Mouse (Mus musculus) layer of hippocampus, postnatal 36 days (tissue): ENCODE results near the gene Ddhd1. TPM values are rescaled to one million over a fixed set of nuclear protein-coding genes. Genes with fewer than 3 reads are reported as not detected.

Experiments
- DNase-seq, 2 experiments: peaks; one replicate each; pipeline ENCODE4 v3.0.0; 2022
- microRNA-seq, 2 experiments: library from miRNA; unstranded; fragments of <30 nt; microRNA quantifications; one replicate each; pipeline ENCODE4 v1.2.0; 2021
- total RNA-seq, 2 experiments: library from RNA; stranded (reverse); gene quantifications; 2 replicates each; pipeline ENCODE4 v1.2.3; 2021

Gene Ddhd1
- total RNA-seq, 2 experiments from 2014 or later: 78.1 to 87.0 TPM

- peak in 1 of 2 experiments; percentile 50 for DNase-seq
Measured at GRCm38 (mm10) chr14:45580923-45581827, 76.8 kb downstream of the Ddhd1 start.

GRCm38 (mm10) chr14:45566066-45566937, 91.6 kb downstream of the Ddhd1 start:
- peak in 1 of 2 experiments; percentile 58 for DNase-seq

GRCm38 (mm10) chr14:45565216-45566065, 92.5 kb downstream of the Ddhd1 start:
- DNase-seq: peak; percentile 47 to 60

GRCm38 (mm10) chr14:45563577-45563976, 94.4 kb downstream of the Ddhd1 start:
- no peak for DNase-seq

GRCm38 (mm10) chr14:45561681-45562080, 96.3 kb downstream of the Ddhd1 start:
- DNase-seq: peak in 1 of 2 experiments; percentile 42

GRCm38 (mm10) chr14:45559018-45559417, 98.9 kb downstream of the Ddhd1 start:
- DNase-seq: no peak

GRCm38 (mm10) chr14:45554336-45554735, 103.6 kb downstream of the Ddhd1 start:
- DNase-seq: no peak

- DNase-seq: peak; percentile 51 to 61
Measured at GRCm38 (mm10) chr14:45553854-45554253, 104.1 kb downstream of the Ddhd1 start.

- no peak for DNase-seq
Measured at GRCm38 (mm10) chr14:45552431-45552830, 105.5 kb downstream of the Ddhd1 start.

- DNase-seq: no peak
Measured at GRCm38 (mm10) chr14:45551121-45551768, 106.7 kb downstream of the Ddhd1 start.

GRCm38 (mm10) chr14:45550010-45550647, 107.8 kb downstream of the Ddhd1 start:
- DNase-seq: no peak

- DNase-seq: no peak
Measured at GRCm38 (mm10) chr14:45548118-45548517, 109.8 kb downstream of the Ddhd1 start.

GRCm38 (mm10) chr14:45544905-45545304, 113.0 kb downstream of the Ddhd1 start:
- no peak for DNase-seq

- no peak for DNase-seq
Measured at GRCm38 (mm10) chr14:45544026-45544425, 113.9 kb downstream of the Ddhd1 start.

GRCm38 (mm10) chr14:45539659-45540468, 118.1 kb downstream of the Ddhd1 start:
- peak; percentile 59 to 60 for DNase-seq

Small RNAs within 50 kb of the gene (microRNA-seq; reads per million reads assigned to microRNA genes)
- gene Mir5131: 1.9 to 2.1 reads per million in 2 experiments

Other genes with a start within 250 kb of the Ddhd1 start
- 100 to 1,000 TPM; 104 to 109 TPM for gene Fermt2, start 128.0 kb downstream of the Ddhd1 start, total RNA-seq